Mouse (Mus musculus) thymus, postnatal 0 days (tissue): ENCODE data around the gene Hcn2. TPM values are rescaled to one million over a fixed set of nuclear protein-coding genes. Genes with fewer than 3 reads are reported as not detected.

Experiments used
- DNase-seq: peaks from one replicate; pipeline ENCODE4 v3.0.0-alpha.2; 2015; ENCODE audit warnings: low spot score
- polyA plus RNA-seq: library from polyadenylated mRNA; unstranded; fragments of >200 nt; fragmentation: Nextera tagmentation; extraction: Ambion mirVana; gene quantifications from 2 replicates; pipeline ENCODE4 v1.2.1, GENCODE M21; 2015

Hcn2 gene
- 0.05 TPM in 1 of 2 replicates, not detected in the other for polyA plus RNA-seq

GRCm38 (mm10) chr10:79716254-79716987 is at the start of gene Hcn2:
TSS of gene Hcn2 (plus strand) at chr10:79716634.
- DNase-seq, result no peak

DNA sequence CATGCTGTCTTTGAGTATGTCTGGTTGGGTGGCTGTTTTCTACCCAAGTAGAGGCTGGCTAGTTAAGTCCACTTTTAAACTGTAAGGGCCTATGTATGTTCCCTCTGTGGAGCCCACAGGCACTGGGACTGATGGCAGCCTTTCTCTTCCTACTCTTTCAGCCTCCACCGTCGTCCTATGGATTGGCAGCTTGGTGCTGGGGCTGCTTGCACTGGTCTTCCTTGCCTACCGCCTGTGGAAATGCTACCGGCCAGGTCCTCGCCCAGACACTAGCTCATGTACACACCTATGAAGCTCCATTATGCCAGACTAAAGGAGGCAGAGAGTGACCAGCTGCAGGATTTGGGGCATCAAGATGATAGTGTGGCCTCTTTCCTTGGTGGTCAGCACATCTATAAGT is 48.4 kb upstream of the Hcn2 start:
- no peak for DNase-seq

DNA sequence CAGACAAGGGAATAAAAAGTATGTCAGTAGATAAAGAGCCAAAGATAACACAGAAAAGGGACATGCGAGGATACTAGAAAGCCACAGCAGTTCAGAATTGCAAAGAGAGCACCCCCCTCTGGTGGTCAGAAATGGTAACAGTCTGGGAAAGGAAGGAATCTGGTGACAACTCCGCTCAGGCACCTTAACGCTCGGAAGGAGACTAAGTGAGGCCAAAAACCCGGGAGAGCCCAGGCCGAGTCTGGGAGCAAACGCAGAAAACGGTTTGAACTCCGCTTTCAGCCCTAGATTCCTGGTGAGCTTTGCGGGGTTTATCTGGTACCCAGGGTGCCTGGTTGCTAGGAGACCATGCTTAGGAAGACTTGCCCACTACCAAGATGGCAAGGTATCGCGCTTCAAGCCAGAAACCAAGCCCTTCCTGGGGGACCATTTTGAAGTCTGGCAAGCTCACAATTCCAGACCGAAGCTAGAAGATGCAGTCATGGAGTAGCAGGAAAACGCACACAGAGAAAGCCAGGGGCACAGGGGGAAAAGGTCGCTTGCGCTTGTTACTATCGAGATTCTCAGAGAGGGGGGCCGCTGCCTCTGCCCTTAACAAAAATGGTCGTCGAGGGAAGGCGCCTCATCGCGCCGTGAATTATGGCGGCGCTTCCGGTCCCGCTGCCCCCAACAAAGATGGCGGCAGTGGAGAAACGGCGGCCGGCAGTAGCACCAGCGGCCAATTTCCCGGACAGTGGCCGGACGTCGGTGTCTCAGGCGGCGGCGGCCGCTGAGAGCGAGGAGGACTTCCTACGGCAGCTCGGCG is 47.5 kb upstream of the Hcn2 start, which contains the start of gene Tpgs1:
TSS of gene Tpgs1 (plus strand) at position 599 of the 805 bp plus-strand sequence.
- peak; percentile 93 for DNase-seq

- peak; percentile 66 for DNase-seq
These were observed 46.8 kb upstream of the Hcn2 start for GRCm38 (mm10) chr10:79669576-79670057.

GRCm38 (mm10) chr10:79670071-79670888 is 46.2 kb upstream of the Hcn2 start:
- DNase-seq, result no peak

GRCm38 (mm10) chr10:79671396-79672087 is 44.9 kb upstream of the Hcn2 start:
- DNase-seq, result no peak

DNA sequence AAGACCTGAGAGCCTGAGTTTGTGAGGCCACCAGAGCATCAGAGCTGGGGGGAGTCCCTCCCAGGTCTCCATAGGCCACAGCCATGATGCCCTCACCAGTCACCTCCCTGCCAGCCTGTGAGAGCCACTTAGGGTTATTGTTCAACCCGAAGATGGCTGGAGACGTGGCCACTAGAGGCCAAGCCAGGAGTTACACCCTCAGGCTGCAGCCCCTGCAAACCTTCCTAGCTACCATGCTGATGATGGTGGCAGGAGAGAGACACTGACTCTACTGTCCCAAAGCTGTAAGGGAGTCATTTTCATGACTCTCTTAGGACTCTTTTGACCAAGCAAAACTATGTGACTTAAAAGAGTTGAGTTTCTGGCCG is 44.4 kb upstream of the Hcn2 start:
- DNase-seq, result no peak

DNA sequence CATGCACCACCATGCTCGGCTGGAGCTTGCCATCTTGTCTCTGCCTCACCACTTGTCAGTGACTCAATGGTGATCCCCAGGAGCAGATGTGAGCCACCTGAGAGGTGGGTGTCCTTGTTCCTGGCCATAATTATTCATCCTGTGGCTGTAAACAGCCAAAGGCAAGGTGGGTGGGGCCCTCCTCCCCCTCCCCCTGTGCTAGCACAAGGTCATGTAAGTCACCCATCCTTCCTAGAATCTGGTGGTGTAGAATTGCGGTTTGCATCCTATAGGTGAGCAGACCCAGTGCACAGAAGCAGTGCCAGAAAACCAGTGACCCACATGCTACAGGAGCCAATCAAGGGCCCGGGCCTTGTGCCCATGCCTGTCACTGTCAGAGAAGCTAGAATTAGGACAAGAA is 43.4 kb upstream of the Hcn2 start:
- DNase-seq, result no peak

GRCm38 (mm10) chr10:79675346-79676035 is 40.9 kb upstream of the Hcn2 start:
- DNase-seq, result no peak

DNA sequence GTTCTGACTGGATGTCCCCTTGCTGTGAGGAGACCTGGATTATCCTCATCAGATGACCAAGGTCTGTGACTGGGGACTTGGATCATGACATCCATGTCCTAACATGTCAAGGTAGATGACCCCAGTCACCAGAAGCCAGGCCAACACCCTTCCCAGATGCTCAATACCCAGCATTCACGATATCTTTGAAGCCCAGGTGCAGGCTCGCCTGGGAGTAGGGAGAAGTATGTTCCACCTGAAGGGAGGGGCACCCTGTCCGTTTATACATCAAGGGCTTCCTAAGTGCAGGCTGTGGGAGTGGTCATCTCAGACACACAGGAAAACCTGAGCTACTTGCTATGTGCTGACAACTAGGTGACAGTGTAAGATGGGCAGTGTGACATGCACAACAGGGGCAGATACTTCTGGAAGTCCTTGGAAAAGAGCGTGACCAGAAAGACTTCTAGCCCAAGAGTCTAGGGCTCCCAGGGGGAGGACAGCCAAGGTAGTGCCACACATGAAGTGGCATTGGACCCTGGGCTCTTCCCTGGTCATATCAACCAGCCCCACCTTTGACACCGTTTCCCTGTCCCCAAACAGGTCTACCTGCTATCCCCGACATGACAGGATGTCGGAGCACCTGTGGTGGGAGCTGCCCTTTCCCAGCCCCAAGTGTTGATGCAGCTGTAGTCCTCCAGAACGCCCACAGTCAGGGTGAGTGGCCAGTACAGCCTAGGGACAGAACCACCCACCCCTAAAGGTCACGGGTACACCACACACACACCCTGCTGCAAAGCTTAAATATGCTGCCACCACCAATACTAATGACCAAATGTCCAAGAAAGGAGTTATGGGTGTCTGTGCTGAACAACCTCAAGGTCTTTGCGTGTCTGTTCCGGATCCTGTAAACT is 35.6 kb upstream of the Hcn2 start:
- DNase-seq, result peak; percentile 36

DNA sequence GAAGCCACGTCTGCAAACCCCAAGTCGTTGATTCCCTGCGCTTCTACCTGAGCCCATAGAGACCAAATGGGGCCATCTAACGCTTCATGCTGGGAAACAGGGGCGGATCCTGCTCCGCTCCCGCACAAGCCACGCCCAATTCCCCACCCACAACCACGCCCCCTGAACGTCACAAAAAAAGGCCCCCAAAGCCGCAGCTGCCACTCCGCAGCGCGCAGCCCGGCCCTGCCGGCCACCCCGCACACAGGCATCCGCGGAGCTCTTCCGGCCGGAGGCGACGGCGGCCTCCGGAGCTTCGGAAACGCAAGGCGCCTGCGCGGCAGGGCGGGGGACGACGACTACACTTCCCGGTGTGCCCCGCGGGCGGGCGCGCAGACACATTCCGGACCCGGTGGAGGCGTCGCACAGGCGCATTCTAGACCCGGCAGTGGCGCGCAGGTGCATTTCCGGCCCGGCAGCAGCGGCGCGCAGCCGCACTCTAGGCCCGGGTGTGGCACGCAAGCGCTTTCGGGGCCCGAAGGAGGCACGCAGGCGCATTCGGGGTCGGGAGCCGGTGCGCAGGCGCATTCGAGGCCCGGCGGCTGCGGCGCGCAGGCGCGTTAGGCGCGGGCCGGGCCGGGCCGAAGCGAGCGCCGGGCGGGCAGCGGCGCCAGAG is 34.7 kb upstream of the Hcn2 start, which contains the start of gene Cdc34:
TSS of gene Cdc34 (plus strand) at position 605 of the 655 bp plus-strand sequence.
- DNase-seq, result peak; percentile 100

GRCm38 (mm10) chr10:79682551-79682915 is 33.9 kb upstream of the Hcn2 start:
- no peak for DNase-seq

GRCm38 (mm10) chr10:79682916-79683582 is 33.4 kb upstream of the Hcn2 start:
- DNase-seq, result peak; percentile 67

DNA sequence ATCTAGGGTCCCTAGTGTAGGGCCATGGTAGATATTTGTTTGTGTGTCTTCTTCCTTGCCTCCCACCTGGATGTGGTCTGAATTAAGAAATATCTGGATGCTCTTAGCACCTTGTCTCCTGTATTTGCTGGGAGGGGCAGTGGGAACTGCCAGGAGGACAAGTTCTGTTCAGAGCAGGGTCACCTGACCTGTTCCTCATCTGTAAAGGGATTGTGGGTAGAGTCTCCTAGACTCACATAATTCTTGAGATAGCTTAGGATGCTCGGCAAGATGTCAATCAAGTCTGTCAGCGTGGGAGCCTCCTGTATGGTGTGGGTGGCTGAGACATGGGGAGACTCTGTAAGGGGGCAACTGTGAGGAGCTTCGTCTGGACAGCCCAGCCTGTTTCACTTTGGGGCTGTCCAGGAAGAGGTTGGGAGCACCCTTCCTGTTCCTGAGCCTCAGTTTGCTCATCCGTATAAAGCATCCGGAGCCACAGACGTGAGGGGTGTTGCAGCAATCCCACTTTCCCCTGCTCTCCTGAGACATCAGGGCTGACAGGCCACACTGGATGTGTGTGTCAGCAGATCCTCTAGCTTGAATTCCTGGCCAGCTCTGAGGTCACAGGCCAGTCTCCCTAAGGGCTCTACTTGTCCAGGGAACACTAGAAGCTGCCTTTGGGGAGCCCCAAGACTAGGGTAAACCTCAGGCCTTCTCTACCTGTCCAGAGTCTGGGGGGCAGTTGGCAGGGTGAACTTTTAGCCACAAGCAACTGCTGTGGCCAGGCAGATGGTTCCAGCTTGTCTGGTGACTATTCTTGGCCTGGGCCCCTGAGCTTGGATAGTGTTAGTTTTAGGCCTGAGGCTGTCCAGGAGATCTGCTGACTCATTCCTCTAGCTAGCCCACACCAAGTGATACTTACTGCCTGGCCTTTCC is 32.5 kb upstream of the Hcn2 start:
- DNase-seq, result no peak

- no peak for DNase-seq
These were observed 31.4 kb upstream of the Hcn2 start for GRCm38 (mm10) chr10:79684770-79685600.

DNA sequence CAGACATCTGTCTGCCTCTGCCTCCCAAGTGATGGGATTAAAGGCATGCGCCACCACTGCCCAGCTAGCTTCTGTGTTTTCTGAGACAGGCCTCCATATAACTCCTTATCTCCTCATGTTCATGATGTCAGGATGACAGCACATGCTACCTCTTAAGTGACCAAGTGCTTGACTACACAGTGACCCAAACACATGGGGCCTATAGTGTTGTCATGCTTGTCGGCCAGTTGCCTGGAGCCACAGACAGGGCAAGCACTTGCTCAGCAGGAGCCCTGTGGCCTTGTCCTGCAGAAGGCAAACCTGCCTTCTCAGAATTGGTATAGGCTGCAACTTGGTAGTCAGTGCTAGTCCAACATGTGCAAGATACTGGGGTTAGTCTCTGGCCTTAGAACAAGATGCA is 30.2 kb upstream of the Hcn2 start:
- DNase-seq, result no peak
